Mouse (Mus musculus) forebrain, embryonic 12.5 days (tissue): ENCODE results near the gene Tmco3. TPM values are rescaled to one million over a fixed set of nuclear protein-coding genes. Genes with fewer than 3 reads are reported as not detected.

ENCODE experiments used
- ATAC-seq: fragments of 200-750 bp; cut with Nextera tagmentation; 2 replicates; pipeline ENCODE4 v1.8.0; 2017; ENCODE audit warnings: moderate TSS enrichment; ENCODE audit not compliant: low FRiP score
- H3K27ac ChIP-seq: fragments of 300-500 bp; sonication (generic); 2 replicates; pipeline ENCODE4 v1.5.1; 2016; ENCODE audit warnings: mild to moderate bottlenecking
- H3K27me3 ChIP-seq: fragments of 300-500 bp; sonication (generic); 2 replicates; pipeline ENCODE4 v1.6.1; 2016; ENCODE audit warnings: mild to moderate bottlenecking
- H3K36me3 ChIP-seq: fragments of 300-500 bp; sonication (generic); replicated peaks from 2 replicates; pipeline ENCODE4 v1.6.1; 2016; ENCODE audit warnings: mild to moderate bottlenecking
- H3K4me1 ChIP-seq: fragments of 300-500 bp; sonication (generic); 2 replicates; pipeline ENCODE4 v1.6.1; 2016
- H3K4me2 ChIP-seq: fragments of 300-500 bp; sonication (generic); 2 replicates; pipeline ENCODE4 v1.6.1; 2016; ENCODE audit warnings: mild to moderate bottlenecking, moderate library complexity
- H3K4me3 ChIP-seq: fragments of 300-500 bp; sonication (generic); replicated peaks from 2 replicates; pipeline ENCODE4 v1.5.1; 2016; ENCODE audit warnings: mild to moderate bottlenecking
- H3K9ac ChIP-seq: fragments of 300-500 bp; sonication (generic); 2 replicates; pipeline ENCODE4 v1.6.1; 2016; ENCODE audit warnings: mild to moderate bottlenecking
- H3K9me3 ChIP-seq: fragments of 300-500 bp; sonication (generic); 2 replicates; pipeline ENCODE4 v1.6.1; 2016
- WGBS: fragments of 180-500 bp; shearing (Covaris S2); methylation state at CpG from one replicate; pipeline ENCODE4 v1.1.7; 2016; 5-methylcytosine and 5-hydroxymethylcytosine counted together
- polyA plus RNA-seq: library from polyadenylated mRNA; unstranded; fragments of >200 nt; fragmentation: Nextera tagmentation; extraction: Ambion mirVana; gene quantifications from 2 replicates; pipeline ENCODE4 v1.2.1, GENCODE M21; 2016

The Tmco3 gene
- 38.8 and 45.8 TPM in 2 replicates for polyA plus RNA-seq

DNA sequence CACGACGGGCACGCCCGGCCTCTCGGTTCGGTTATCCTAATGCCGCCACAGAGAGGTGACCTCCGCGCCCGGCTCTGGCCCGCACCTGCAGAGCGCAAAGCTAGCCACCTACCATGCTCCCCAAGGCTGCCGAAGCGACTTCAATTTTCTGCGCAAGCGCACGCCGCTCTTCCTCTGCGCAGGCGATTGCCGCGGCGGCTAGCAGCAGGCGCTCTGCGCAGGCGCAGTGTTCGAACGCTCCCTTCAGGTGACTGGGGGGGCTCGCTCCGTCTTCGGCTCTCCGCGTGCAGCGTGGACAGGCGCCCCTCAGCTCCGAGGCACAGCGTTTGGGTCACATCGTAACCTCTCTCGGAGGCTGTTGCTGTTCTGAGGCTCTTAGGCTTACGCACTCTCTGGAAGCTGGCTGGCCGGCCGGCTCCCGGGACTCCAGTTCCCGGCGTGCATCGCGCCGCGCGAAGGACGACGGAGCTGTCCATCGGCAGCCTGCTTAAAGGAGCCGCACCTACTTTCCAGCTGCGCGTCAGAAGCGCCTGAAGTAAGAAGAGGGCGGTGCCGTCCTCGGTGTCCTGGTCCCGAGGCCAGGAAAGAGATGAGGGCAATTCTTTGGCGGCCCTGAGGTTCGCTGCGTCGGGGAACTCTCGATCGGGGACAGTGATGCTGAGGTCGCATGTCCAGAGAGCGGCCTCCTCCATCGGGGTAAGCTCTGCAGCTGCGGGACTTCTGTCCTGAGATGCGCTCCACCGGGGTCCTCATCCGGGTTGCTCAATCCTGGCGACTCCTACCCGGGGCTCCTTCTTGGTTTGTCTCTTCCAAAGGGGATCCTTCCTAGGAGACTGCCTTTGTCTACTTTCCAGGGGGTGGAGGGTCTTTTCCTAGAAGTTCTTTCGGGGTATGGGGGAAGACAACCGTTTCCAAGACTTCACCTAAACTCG lies at the start of gene Tmco3, which contains the start of gene Dcun1d2:
Gene Tmco3, plus strand, starts transcription at position 499 of the 932 bp plus-strand sequence.
Gene Dcun1d2, minus strand, starts transcription at position 440 of the 932 bp plus-strand sequence.
- H3K27me3 ChIP-seq: no peaks in the 10 kb centered on the region
- peak within 1 kb of the TSS; percentile 85 for H3K27ac ChIP-seq
- H3K36me3 ChIP-seq: peaks cover 12% of the 10 kb centered on the region
- peak within 1 kb of the TSS; percentile 76 for H3K4me3 ChIP-seq
- no peaks in the 10 kb centered on the region for H3K9me3 ChIP-seq
- H3K9ac ChIP-seq: peak within 1 kb of the TSS; percentile 82
- peak within 1 kb of the TSS; percentile 92 for H3K4me2 ChIP-seq
- peaks cover 22% of the 10 kb centered on the region for H3K4me1 ChIP-seq
- under 1% methylated on average over 79 of the region's 79 CpGs for WGBS
- ATAC-seq: peak; percentile 94

DNA sequence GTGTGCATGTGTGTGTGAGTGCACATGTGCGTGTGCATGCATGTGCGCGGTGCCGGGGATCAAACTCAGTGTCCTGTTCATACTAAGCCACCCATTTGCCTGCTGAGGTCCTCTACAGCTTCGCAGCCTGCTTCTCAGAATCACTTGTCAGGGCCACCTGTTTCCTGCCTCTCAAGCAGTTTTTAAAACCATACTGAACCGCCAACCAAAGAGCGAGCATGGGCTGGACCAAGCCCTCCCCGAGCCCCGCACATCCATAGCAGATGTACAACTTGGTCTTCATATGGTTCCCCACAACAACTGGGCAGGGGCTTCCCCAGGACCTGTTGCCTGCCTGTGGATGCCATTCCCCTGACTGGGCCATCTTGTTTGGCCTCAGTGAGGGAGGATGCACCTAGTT lies 47.9 kb upstream of the Tmco3 start:
- H3K9ac ChIP-seq: no peak overlapping the region
- H3K4me2 ChIP-seq: no peak overlapping the region
- H3K27me3 ChIP-seq: no peaks in the 10 kb centered on the region
- WGBS: 93% methylated on average over 9 of the region's 9 CpGs
- ATAC-seq: no peak
- no peaks in the 10 kb centered on the region for H3K36me3 ChIP-seq
- H3K27ac ChIP-seq: no peak overlapping the region
- H3K4me1 ChIP-seq: no peaks in the 10 kb centered on the region
- H3K4me3 ChIP-seq: no peak overlapping the region
- no peaks in the 10 kb centered on the region for H3K9me3 ChIP-seq

DNA sequence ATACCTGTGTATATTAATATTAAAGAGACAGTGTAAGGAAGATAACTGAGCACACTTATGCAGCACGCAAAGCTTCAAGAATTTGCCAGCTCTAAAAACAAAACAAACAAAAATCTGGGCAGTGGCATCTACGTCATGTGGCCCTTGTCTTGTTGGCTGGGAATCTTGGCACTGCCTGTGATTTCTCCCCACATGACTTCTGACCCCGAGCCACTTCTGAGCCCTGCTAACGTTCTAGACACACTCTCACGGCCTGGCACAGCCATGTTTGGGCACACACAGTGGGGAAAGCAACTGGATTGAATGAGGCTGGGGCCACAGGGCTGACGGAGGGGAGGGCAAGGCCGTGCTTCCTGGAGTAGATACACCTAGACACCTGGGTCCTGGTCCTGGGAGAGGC lies 47.3 kb upstream of the Tmco3 start:
- no peaks in the 10 kb centered on the region for H3K9me3 ChIP-seq
- no peak for ATAC-seq
- H3K27ac ChIP-seq: no peak overlapping the region
- H3K9ac ChIP-seq: no peak overlapping the region
- H3K4me1 ChIP-seq: no peaks in the 10 kb centered on the region
- H3K4me3 ChIP-seq: no peak overlapping the region
- H3K36me3 ChIP-seq: no peaks in the 10 kb centered on the region
- H3K27me3 ChIP-seq: no peaks in the 10 kb centered on the region
- no peak overlapping the region for H3K4me2 ChIP-seq
- WGBS: 81% methylated on average over 7 of the region's 7 CpGs

DNA sequence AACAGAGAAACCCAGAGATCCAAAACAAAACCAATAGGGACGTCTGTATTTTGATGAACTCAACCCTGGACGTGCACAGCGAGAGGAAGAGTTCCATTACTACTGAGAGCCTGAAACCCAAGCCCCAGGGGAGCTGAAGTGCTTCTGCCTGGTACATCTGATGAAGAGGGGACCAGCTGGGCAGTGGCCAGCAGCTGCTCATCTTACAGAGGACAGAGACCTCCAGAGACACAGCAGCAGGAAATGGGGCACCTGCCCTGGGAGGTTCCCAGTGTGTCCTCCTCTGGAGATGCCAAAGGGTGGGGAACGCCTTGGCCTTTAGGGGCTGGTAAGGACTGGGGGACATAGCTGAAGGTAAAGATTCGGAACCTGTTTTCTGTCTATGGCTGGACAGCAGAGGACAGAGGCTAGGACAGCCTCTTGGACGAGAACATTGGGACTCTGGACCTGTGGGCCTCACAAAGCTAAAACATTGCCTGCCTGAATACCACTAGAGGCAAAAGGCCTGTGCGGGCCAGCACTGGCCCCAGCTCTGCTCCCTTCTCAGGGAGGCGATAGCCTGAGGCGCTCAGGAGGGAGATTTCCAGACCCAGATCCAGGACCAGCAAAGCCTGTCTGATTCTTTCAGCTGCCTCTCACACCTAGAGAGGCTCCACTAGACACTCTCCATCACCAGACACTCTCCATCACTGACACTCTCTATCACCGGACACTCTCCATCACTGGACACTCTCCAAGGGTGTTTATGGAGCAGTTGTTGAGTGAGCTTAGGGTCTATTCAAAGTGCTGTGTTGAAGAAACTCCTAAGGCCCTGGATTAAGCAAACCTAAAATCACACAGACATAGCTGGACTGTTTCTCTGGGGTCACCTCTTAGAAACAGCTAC lies 44.8 kb upstream of the Tmco3 start:
- H3K27ac ChIP-seq: no peak overlapping the region
- no peaks in the 10 kb centered on the region for H3K4me1 ChIP-seq
- H3K27me3 ChIP-seq: no peaks in the 10 kb centered on the region
- H3K4me3 ChIP-seq: no peak overlapping the region
- no peak overlapping the region for H3K4me2 ChIP-seq
- WGBS: 82% methylated on average over 10 of the region's 10 CpGs
- H3K36me3 ChIP-seq: no peaks in the 10 kb centered on the region
- no peak overlapping the region for H3K9ac ChIP-seq
- no peaks in the 10 kb centered on the region for H3K9me3 ChIP-seq
- no peak for ATAC-seq

DNA sequence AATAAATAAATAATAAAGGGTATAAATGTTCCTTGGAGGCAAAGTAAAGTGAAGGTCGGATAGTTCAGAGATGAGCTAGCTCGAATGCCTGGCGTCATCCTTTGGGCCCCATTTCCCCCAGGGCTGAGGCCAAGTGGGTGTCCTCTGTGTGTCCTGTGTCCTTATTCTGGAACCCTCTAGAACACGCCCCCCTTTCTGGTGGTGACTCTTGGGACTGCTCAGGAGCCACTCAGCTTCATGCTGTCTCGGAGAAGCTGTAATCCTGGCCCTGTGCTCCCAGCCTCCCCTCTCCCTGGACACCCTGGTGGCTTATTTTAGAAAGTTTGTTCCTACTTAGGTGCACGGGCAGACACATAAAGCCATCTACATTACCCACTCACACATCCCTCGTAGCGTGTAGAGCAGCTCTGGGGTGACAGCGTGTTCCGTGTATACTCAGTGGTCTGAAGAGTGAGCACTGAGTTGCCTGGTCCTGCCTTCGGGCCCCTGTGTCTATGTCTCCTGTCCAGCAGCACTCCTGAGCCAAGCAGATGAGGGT lies 43.6 kb upstream of the Tmco3 start:
- H3K9ac ChIP-seq: no peak overlapping the region
- H3K27ac ChIP-seq: no peak overlapping the region
- ATAC-seq: no peak
- no peaks in the 10 kb centered on the region for H3K36me3 ChIP-seq
- no peak overlapping the region for H3K4me3 ChIP-seq
- no peaks in the 10 kb centered on the region for H3K27me3 ChIP-seq
- no peaks in the 10 kb centered on the region for H3K9me3 ChIP-seq
- H3K4me1 ChIP-seq: no peaks in the 10 kb centered on the region
- 87% methylated on average over 11 of the region's 11 CpGs for WGBS
- no peak overlapping the region for H3K4me2 ChIP-seq

DNA sequence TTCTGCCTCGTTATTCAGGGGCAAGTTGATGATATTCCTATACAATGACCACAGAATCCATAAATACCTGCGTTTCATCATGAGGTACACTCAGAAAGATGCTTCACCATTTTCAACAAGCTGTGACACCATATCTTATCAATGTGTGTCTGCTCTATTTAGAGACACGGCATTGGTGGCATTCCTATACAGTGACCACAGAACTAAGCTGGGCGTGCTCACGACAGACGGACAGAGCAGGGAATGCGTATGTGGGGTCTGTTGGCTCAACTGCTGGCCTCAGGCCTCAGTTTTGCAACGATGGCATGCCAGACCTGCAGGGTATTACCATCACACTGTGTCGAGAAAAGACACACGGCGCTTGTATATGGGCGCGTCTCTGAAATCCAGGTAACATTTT lies 35.2 kb upstream of the Tmco3 start:
- WGBS: 89% methylated on average over 13 of the region's 13 CpGs
- no peak for ATAC-seq

DNA sequence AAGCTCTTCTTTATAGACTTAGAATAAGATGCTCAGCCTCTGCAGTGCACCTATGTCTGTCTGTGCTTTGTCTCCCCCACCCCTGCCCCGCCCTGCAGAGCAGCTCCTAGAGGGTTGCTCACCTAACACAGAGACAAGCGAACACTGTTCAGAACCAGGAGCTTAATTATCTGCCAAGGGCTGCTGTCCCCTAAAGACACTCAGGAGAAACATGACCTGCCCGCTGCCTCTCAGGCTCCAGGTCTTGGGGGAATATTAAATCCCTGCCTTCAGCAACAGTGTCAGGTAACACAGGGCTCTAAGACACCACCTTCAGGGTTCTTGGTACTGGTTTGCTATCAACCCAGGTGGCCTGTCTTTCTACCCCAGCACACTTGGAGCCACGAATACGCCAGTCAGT lies 34.6 kb upstream of the Tmco3 start:
- H3K9ac ChIP-seq: no peak overlapping the region
- no peak overlapping the region for H3K27ac ChIP-seq
- no peak for ATAC-seq
- H3K36me3 ChIP-seq: peaks cover 24% of the 10 kb centered on the region
- H3K9me3 ChIP-seq: no peaks in the 10 kb centered on the region
- no peak overlapping the region for H3K4me2 ChIP-seq
- H3K27me3 ChIP-seq: no peaks in the 10 kb centered on the region
- no peak overlapping the region for H3K4me3 ChIP-seq
- H3K4me1 ChIP-seq: no peaks in the 10 kb centered on the region
- WGBS: 78% methylated on average over 5 of the region's 5 CpGs

More for the DNA sequence above, 35.2 kb upstream of the Tmco3 start:
- no peaks in the 10 kb centered on the region for H3K27me3 ChIP-seq
- no peak overlapping the region for H3K27ac ChIP-seq
- H3K36me3 ChIP-seq: peaks cover 18% of the 10 kb centered on the region
- no peak overlapping the region for H3K4me3 ChIP-seq
- no peak overlapping the region for H3K4me2 ChIP-seq
- H3K9me3 ChIP-seq: no peaks in the 10 kb centered on the region
- H3K4me1 ChIP-seq: no peaks in the 10 kb centered on the region
- no peak overlapping the region for H3K9ac ChIP-seq

DNA sequence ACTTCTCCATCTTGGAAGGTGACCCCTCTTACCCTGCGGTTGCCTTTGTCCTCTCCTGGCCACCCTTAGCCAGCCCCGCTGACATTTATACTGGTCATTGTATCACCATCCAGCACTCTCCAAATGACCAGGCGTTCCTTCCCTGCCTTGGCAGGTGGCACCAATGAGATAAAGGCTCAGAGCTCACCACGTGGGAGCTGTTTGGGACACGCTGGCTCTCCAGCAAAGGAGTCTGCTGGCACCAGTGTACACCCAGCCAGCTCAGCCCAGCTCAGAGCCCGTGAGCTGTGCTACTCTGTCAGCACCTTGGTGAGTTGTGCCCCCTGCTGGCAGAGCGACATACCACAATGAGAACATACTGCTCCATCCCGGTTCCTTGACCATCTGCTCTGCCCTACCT lies 34.0 kb upstream of the Tmco3 start, which contains the start of gene Adprhl1:
Gene Adprhl1, minus strand, starts transcription at position 144 of the 400 bp plus-strand sequence.
- 0 out of 2 replicates have a peak, but pooled peaks have one; percentile 57 for ATAC-seq
- H3K4me3 ChIP-seq: no peak within 1 kb of the TSS
- no peaks in the 10 kb centered on the region for H3K9me3 ChIP-seq
- no peaks in the 10 kb centered on the region for H3K27me3 ChIP-seq
- no peak within 1 kb of the TSS for H3K27ac ChIP-seq
- no peaks in the 10 kb centered on the region for H3K4me1 ChIP-seq
- WGBS: 35% methylated on average over 8 of the region's 8 CpGs
- peaks cover 30% of the 10 kb centered on the region for H3K36me3 ChIP-seq
- no peak within 1 kb of the TSS for H3K9ac ChIP-seq
- no peak within 1 kb of the TSS for H3K4me2 ChIP-seq

DNA sequence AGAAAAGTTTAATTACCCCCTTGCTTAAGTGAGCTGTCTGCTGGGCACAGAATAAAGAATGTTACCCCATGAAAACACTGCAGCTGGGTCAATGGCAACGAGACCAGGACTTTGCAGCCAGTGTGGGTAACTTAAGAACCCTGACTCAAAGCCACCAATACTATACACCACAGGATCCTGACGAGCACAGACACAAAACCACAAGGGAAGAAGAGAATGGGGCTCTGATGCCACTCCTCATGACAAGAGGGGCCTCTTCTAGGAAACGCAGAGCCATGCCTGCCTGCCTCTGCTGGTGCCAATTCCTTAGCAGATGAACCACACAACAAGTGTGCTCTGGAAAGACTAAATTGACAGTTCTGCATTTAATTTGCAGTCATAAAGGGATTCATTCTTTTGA lies 24.6 kb upstream of the Tmco3 start:
- Histone ChIP-seq H3K27ac (no peak overlapping the region), H3K9ac (no peak overlapping the region), H3K36me3 (peaks cover 31% of the 10 kb centered on the region), H3K4me2 (no peak overlapping the region), H3K9me3 (no peaks in the 10 kb centered on the region), H3K27me3 (no peaks in the 10 kb centered on the region), H3K4me3 (no peak overlapping the region), H3K4me1 (no peaks in the 10 kb centered on the region)
- WGBS: 63% methylated on average over 3 of the region's 3 CpGs
- no peak for ATAC-seq

DNA sequence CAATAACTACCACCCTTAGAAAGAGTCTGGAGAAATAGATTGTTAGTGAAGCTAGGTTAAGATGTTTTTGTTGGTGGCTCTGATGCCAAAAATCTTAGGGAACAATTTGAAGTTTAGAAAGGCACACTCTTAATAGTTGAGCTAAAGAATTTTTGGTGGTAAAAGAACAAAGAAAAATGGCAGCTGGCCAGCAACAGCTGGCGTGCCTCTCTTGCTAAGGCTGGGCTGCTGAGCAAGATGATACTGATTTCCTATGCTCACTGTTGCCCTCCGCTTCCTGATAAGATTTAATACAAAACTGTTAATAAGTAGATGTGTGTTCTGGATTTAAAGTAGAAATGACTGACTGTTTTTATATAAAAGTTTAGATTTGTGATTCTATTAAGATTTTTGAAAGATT lies 20.4 kb upstream of the Tmco3 start:
- Histone ChIP-seq H3K27me3 (no peaks in the 10 kb centered on the region), H3K36me3 (peaks cover 38% of the 10 kb centered on the region), H3K9me3 (no peaks in the 10 kb centered on the region), H3K27ac (no peak overlapping the region), H3K4me1 (no peaks in the 10 kb centered on the region), H3K4me3 (no peak overlapping the region), H3K9ac (no peak overlapping the region), H3K4me2 (no peak overlapping the region)
- WGBS: 91% methylated on average over 2 of the region's 2 CpGs
- ATAC-seq: no peak

DNA sequence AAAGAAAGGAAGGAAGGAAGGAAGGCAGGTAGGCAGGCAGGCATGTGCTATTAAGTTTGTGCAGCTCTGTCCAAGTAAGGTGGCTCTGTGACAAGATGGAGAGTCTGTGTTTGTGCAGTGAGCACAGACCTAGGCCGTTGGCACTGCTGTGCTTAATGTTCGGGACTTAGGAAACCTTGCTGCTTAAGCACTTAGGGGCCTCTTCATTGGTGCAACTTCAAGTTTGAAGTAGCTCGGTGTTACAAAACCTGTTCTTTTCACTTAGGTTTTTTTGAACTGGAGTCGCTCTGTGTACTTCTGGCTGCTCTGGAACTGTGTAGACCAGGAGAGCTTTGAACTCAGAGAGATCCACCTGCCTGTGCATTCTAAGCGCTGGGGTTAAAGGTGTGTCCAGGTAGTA lies 15.2 kb upstream of the Tmco3 start:
- Histone ChIP-seq H3K9me3 (no peaks in the 10 kb centered on the region), H3K9ac (no peak overlapping the region), H3K36me3 (peaks cover 42% of the 10 kb centered on the region), H3K27ac (no peak overlapping the region), H3K4me3 (no peak overlapping the region), H3K4me2 (no peak overlapping the region), H3K27me3 (no peaks in the 10 kb centered on the region), H3K4me1 (no peaks in the 10 kb centered on the region)
- 88% methylated on average over 5 of the region's 5 CpGs for WGBS
- ATAC-seq: no peak

DNA sequence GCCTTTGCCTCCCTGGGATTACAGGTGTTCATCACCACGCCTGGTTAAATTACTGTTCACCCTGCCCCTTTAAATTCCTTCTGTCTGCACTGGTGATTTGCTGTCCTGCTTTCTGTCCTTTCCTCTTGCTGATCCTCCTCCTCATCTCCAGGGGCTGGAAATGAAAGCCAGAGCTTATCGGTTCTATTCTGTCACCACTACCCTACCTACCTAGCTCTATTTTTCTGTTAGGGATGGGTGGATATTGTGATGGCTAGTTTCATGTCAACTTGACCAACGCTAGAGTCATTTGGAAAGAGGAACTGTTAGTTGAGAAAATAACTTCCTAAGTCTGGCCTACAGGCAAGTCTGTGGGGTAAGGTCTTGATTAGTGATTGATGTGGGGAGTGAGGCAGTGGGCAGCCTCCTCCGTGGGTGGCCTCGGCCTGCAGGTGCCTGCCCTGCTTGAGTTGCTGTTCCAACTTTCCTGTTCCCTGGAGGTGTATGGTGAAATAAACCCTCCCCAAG lies 11.0 kb upstream of the Tmco3 start:
- no peak for ATAC-seq
- H3K27ac ChIP-seq: no peak overlapping the region

More for the DNA sequence above, 11.0 kb upstream of the Tmco3 start:
- Histone ChIP-seq H3K9ac (no peak overlapping the region), H3K36me3 (peaks cover 21% of the 10 kb centered on the region), H3K4me2 (no peak overlapping the region), H3K9me3 (no peaks in the 10 kb centered on the region), H3K27me3 (no peaks in the 10 kb centered on the region), H3K4me3 (no peak overlapping the region), H3K4me1 (no peaks in the 10 kb centered on the region)
- 90% methylated on average over 5 of the region's 5 CpGs for WGBS
